Mouse (Mus musculus): ENCODE measurements around the gene Gm15155. TPM values are rescaled to one million over a fixed set of nuclear protein-coding genes. Genes with fewer than 3 reads are reported as not detected.
"Not testable (repeated sequence)": the region's sequence is repeated elsewhere in the genome, so short reads cannot be mapped to it uniquely, and the experiment has no call there.

Gene Gm15155
- total RNA-seq, 1 experiment from 2014 or later = not detected

DNA sequence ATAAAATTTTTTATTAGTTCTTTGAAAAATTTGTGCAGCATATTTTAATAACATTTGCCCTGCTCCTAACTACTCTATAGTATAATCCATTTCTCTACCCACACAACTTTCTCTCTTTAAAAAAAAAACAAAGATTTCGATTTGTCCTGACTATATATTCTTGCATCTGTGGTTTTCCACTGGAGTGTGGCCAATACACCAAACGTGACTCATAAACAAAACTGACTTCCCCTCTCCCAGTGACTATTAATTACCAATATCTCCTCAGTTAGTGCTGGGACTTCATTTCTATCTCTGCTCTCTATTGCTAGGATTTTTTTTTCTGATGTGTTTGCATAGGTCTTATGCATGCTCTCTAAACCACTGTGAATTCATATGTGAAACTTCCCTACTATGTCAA lies 531.2 kb downstream of the Gm15155 start:
- DNase-seq = no peak

GRCm38 (mm10) chrX:156171587-156171986 lies 547.0 kb downstream of the Gm15155 start:
- no peak for DNase-seq

- not testable (repeated sequence) for DNase-seq
Observed at GRCm38 (mm10) chrX:156303806-156304205, 679.3 kb downstream of the Gm15155 start.

Other genes starting within 250 kb of the Gm15155 start
- not detected in 2 replicates for gene Ptchd1, start 927 bp upstream of the Gm15155 start, total RNA-seq (2021)